Mouse (Mus musculus): ENCODE measurements around the gene Gpc6.
A peak's percentile ranks its signal among the peaks of the same experiment; 100 is the strongest.
"Not testable (repeated sequence)": the region's sequence is repeated elsewhere in the genome, so short reads cannot be mapped to it uniquely, and the experiment has no call there.

Gene Gpc6

GRCm38 (mm10) chr14:117383188-117383587 is 458.1 kb downstream of the Gpc6 start:
- no peak for DNase-seq

GRCm38 (mm10) chr14:117384096-117384770 is 459.1 kb downstream of the Gpc6 start:
- DNase-seq = no peak

GRCm38 (mm10) chr14:117385731-117386270 is 460.7 kb downstream of the Gpc6 start:
- no peak for DNase-seq

GRCm38 (mm10) chr14:117390794-117391320 is 465.7 kb downstream of the Gpc6 start:
- DNase-seq = no peak

GRCm38 (mm10) chr14:117391412-117391811 is 466.3 kb downstream of the Gpc6 start:
- no peak for DNase-seq

GRCm38 (mm10) chr14:117397165-117397564 is 472.1 kb downstream of the Gpc6 start:
- no peak for DNase-seq

GRCm38 (mm10) chr14:117407824-117408524 is 482.9 kb downstream of the Gpc6 start:
- no peak for DNase-seq

GRCm38 (mm10) chr14:117408525-117408835 is 483.4 kb downstream of the Gpc6 start:
- no peak for DNase-seq

- DNase-seq = no peak
Observed at GRCm38 (mm10) chr14:117409778-117410177, 484.7 kb downstream of the Gpc6 start.

GRCm38 (mm10) chr14:117410511-117410910 is 485.4 kb downstream of the Gpc6 start:
- no peak for DNase-seq

- DNase-seq = no peak
Observed at GRCm38 (mm10) chr14:117415045-117415444, 489.9 kb downstream of the Gpc6 start.

GRCm38 (mm10) chr14:117419561-117420218 is 494.6 kb downstream of the Gpc6 start:
- DNase-seq = no peak

GRCm38 (mm10) chr14:117421170-117421569 is 496.1 kb downstream of the Gpc6 start:
- no peak for DNase-seq

GRCm38 (mm10) chr14:117426116-117426515 is 501.0 kb downstream of the Gpc6 start:
- no peak for DNase-seq

GRCm38 (mm10) chr14:117427776-117428175 is 502.7 kb downstream of the Gpc6 start:
- no peak for DNase-seq

GRCm38 (mm10) chr14:117435739-117436138 is 510.6 kb downstream of the Gpc6 start:
- DNase-seq = no peak

GRCm38 (mm10) chr14:117446675-117447231 is 521.6 kb downstream of the Gpc6 start:
- DNase-seq = not testable (repeated sequence)

- DNase-seq = no peak
Observed at GRCm38 (mm10) chr14:117451391-117451991, 526.4 kb downstream of the Gpc6 start.

GRCm38 (mm10) chr14:117452150-117452549 is 527.0 kb downstream of the Gpc6 start:
- no peak for DNase-seq

GRCm38 (mm10) chr14:117473378-117473777 is 548.3 kb downstream of the Gpc6 start:
- peak; percentile 5 for DNase-seq

GRCm38 (mm10) chr14:117478879-117479278 is 553.8 kb downstream of the Gpc6 start:
- DNase-seq = no peak

GRCm38 (mm10) chr14:117487161-117487754 is 562.1 kb downstream of the Gpc6 start:
- DNase-seq = no peak

All from kidney, adult 18-20 months (tissue).